Comparison of ENCODE assay signal across 23 mouse cellular contexts in genomic region chr12:44286992-44287391, GRCm38 (mm10). TPM values are rescaled to one million over a fixed set of nuclear protein-coding genes. Genes with fewer than 3 reads are reported as not detected.
DNase-seq lines count a peak whose midpoint lies in the region; ATAC-seq lines count a peak whose summit lies in the region.
"Had no signal": no experiment of that assay in that cellular context is flagged by ENCODE, and none has a peak within 500 bp of the region (broad histone marks: within the 10 kb centered on the region; RNA-seq: fewer than 3 reads in every experiment).

No protein-coding gene starts in this region.

- peak; percentile 20 for DNase-seq in R1 (ENCODE audit: low read depth, low spot score)
- no peak for DNase-seq in right cerebral cortex, postnatal 10 days (ENCODE audit: low spot score in 2 of 2)
- no peak for DNase-seq in embryonic facial prominence, embryonic 10.5 days (ENCODE audit: low spot score)
- no peak for DNase-seq in liver
- DNase-seq: adrenal gland, adult 2 months; adrenal gland, postnatal 10 days; adrenal gland, postnatal 25 days; cerebellum, adult 11 months; cerebellum, adult 18-20 months; cerebellum, adult 8-10 months; cerebellum, adult 9-11 months; cerebellum, postnatal 14 days; cerebellum, postnatal 36 days; embryo, embryonic 11 days; forebrain, postnatal 0 days had no signal

- no peaks in the 10 kb centered on the region for H3K9me3 ChIP-seq in midbrain, embryonic 16.5 days (replicated peaks; ENCODE audit: control insufficient read depth, low read length, poor library complexity, severe bottlenecking)
- H3K9me3 ChIP-seq in embryonic facial prominence, embryonic 10.5 days, result no peaks in the 10 kb centered on the region
- H3K9me3 ChIP-seq: embryonic facial prominence, embryonic 12.5 days; forebrain, embryonic 13.5 days; forebrain, embryonic 15.5 days; G1E had no signal

- H3K4me3 ChIP-seq in midbrain, embryonic 16.5 days (ENCODE audit: low read depth, low read length), result no peak overlapping the region
- no peak overlapping the region for H3K4me3 ChIP-seq in embryonic facial prominence, embryonic 10.5 days
- H3K4me3 ChIP-seq: embryonic facial prominence, embryonic 12.5 days; forebrain, embryonic 13.5 days; forebrain, embryonic 15.5 days had no signal

- no peak overlapping the region for H3K9ac ChIP-seq in midbrain, embryonic 16.5 days (ENCODE audit: low read depth, low read length)
- H3K9ac ChIP-seq: embryonic facial prominence, embryonic 12.5 days; forebrain, embryonic 13.5 days; forebrain, embryonic 15.5 days; forebrain, postnatal 0 days had no signal

- WGBS in midbrain, embryonic 16.5 days, result 92% methylated on average over 8 of the region's 8 CpGs
- 90% methylated on average over 8 of the region's 8 CpGs for WGBS in embryonic facial prominence, embryonic 10.5 days

- H3K4me2 ChIP-seq in midbrain, embryonic 16.5 days (ENCODE audit: low read length), result no peak overlapping the region
- H3K4me2 ChIP-seq: embryonic facial prominence, embryonic 12.5 days; forebrain, embryonic 13.5 days; forebrain, embryonic 15.5 days had no signal

- peaks cover 6% of the 10 kb centered on the region; the same call in 1 of the 2 replicates for H3K36me3 ChIP-seq in midbrain, embryonic 16.5 days (ENCODE audit: control insufficient read depth, insufficient read depth, low read length)
- peaks cover 22% of the 10 kb centered on the region for H3K36me3 ChIP-seq in embryonic facial prominence, embryonic 10.5 days (replicated peaks)

- ATAC-seq in granulocyte monocyte progenitor cell, adult 5-6 weeks (replicated peaks; ENCODE audit: poor library complexity, severe bottlenecking), result peak; percentile 37; the same call in 1 of the 2 replicates
- peak; percentile 35; the same call in 1 of the 2 replicates for ATAC-seq in megakaryocyte progenitor cell, adult 5-6 weeks (replicated peaks; ENCODE audit: poor library complexity)
- ATAC-seq in midbrain, embryonic 16.5 days, result no peak
- ATAC-seq: forebrain, embryonic 13.5 days; forebrain, embryonic 15.5 days; forebrain, postnatal 0 days; Patski had no signal

- no peaks in the 10 kb centered on the region for H3K27me3 ChIP-seq in midbrain, embryonic 16.5 days (ENCODE audit: control insufficient read depth, insufficient read depth, low read depth, low read length)
- no peaks in the 10 kb centered on the region for H3K27me3 ChIP-seq in embryonic facial prominence, embryonic 10.5 days (replicated peaks; ENCODE audit: low read depth, poor library complexity, severe bottlenecking)
- H3K27me3 ChIP-seq: embryonic facial prominence, embryonic 12.5 days; forebrain, embryonic 13.5 days; forebrain, embryonic 15.5 days; Patski had no signal

- H3K4me1 ChIP-seq in midbrain, embryonic 16.5 days (ENCODE audit: control insufficient read depth, insufficient read depth, low read length), result no peaks in the 10 kb centered on the region
- peaks cover 3% of the 10 kb centered on the region; the same call in 1 of the 2 replicates for H3K4me1 ChIP-seq in embryonic facial prominence, embryonic 10.5 days
- H3K4me1 ChIP-seq: embryonic facial prominence, embryonic 12.5 days; forebrain, embryonic 13.5 days; forebrain, embryonic 15.5 days had no signal

- no peak overlapping the region for H3K27ac ChIP-seq in midbrain, embryonic 16.5 days (ENCODE audit: low read length)
- H3K27ac ChIP-seq in embryonic facial prominence, embryonic 10.5 days (replicated peaks), result no peak overlapping the region
- H3K27ac ChIP-seq: embryonic facial prominence, embryonic 12.5 days; forebrain, embryonic 13.5 days; forebrain, embryonic 15.5 days had no signal

RNA-seq across cellular contexts. Expression of gene Nrcam, which starts 41.7 kb away (rescaled TPM):
- total RNA-seq in granulocyte monocyte progenitor cell, adult 5-6 weeks (2014; fragmentation: Nextera tagmentation), result 1.5 TPM in 1 of 2 replicates, not detected in the other
- 0.13 and 0.67 TPM in 2 replicates for total RNA-seq in granulocyte monocyte progenitor cell, adult 5-6 weeks (2017)
- 0.37 TPM in 1 of 2 replicates, not detected in the other for total RNA-seq in megakaryocyte progenitor cell, adult 5-6 weeks (2015)
- 0.10 and 0.21 TPM in 2 replicates for total RNA-seq in megakaryocyte progenitor cell, adult 5-6 weeks (2017)
- polyA plus RNA-seq in midbrain, embryonic 16.5 days (2015; fragmentation: Nextera tagmentation; extraction: Ambion mirVana), result 148 and 160 TPM in 2 replicates
- 14.5 and 15.2 TPM in 2 replicates for polyA plus RNA-seq in embryonic facial prominence, embryonic 10.5 days (2016; fragmentation: Nextera tagmentation; extraction: Ambion mirVana)
- polyA plus RNA-seq: G1E had no signal
